Mouse (Mus musculus): ENCODE data around the gene Cutal. TPM values are rescaled to one million over a fixed set of nuclear protein-coding genes. Genes with fewer than 3 reads are reported as not detected.

Cutal gene
- polyA plus RNA-seq (2017; shearing (Covaris generic)) = not detected

GRCm38 (mm10) chr2:34874271-34874670 is at the start of gene Cutal:
Gene Cutal (plus strand): TSS chr2:34874396.

GRCm38 (mm10) chr2:34825827-34826459 is 48.3 kb upstream of the Cutal start, which contains the start of gene Fbxw2:
Gene Fbxw2 (minus strand): TSS chr2:34826311.

GRCm38 (mm10) chr2:34832766-34833457 is 41.3 kb upstream of the Cutal start, which contains the start of gene Gm34653:
Gene Gm34653 (plus strand): TSS chr2:34833007.

GRCm38 (mm10) chr2:34874816-34875345 is 685 bp downstream of the Cutal start, which contains the start of gene Psmd5:
Gene Psmd5 (minus strand): TSS chr2:34874968.

GRCm38 (mm10) chr2:34913218-34914068 is 39.2 kb downstream of the Cutal start, which contains the start of gene Phf19:
Gene Phf19 (minus strand): TSS chr2:34914026.

Other genes starting within 250 kb of the Cutal start
- 97.3 TPM for gene Gapvd1, start 119.2 kb upstream of the Cutal start, polyA plus RNA-seq (2017; shearing (Covaris generic))
- 1,238 TPM for gene Hspa5, start 102.4 kb upstream of the Cutal start, polyA plus RNA-seq (2017; shearing (Covaris generic))
- gene Rabepk, start 74.5 kb upstream of the Cutal start, polyA plus RNA-seq (2017; shearing (Covaris generic)) = 30.9 TPM
- 158 TPM for gene Fbxw2, start 48.1 kb upstream of the Cutal start, polyA plus RNA-seq (2017; shearing (Covaris generic))
- not detected for gene Gm34653, start 41.4 kb upstream of the Cutal start, polyA plus RNA-seq (2017; shearing (Covaris generic))
- gene Psmd5, start 572 bp downstream of the Cutal start, polyA plus RNA-seq (2017; shearing (Covaris generic)) = 40.6 TPM
- 3.1 TPM for gene Phf19, start 39.6 kb downstream of the Cutal start, polyA plus RNA-seq (2017; shearing (Covaris generic))
- 1,568 TPM for gene Traf1, start 87.4 kb downstream of the Cutal start, polyA plus RNA-seq (2017; shearing (Covaris generic))
- gene Hc, start 187.0 kb downstream of the Cutal start, polyA plus RNA-seq (2017; shearing (Covaris generic)) = not detected
- 4.2 TPM for gene AI182371, start 227.1 kb downstream of the Cutal start, polyA plus RNA-seq (2017; shearing (Covaris generic))
- gene Cntrl, start 235.1 kb downstream of the Cutal start, polyA plus RNA-seq (2017; shearing (Covaris generic)) = 100 TPM